ENCODE assay signal across 16 mouse cellular contexts in genomic region chr14:120330881-120331514, GRCm38 (mm10). TPM values are rescaled to one million over a fixed set of nuclear protein-coding genes. Genes with fewer than 3 reads are reported as not detected.
DNase-seq lines count a peak whose midpoint lies in the region; ATAC-seq and TF ChIP-seq lines count a peak whose summit lies in the region.
"Had no signal": no experiment of that assay in that cellular context is flagged by ENCODE, and none has a peak within 500 bp of the region (broad histone marks: within the 10 kb centered on the region; RNA-seq: fewer than 3 reads in every experiment).

No protein-coding gene starts in this region.

- DNase-seq in forebrain, embryonic 14.5 days (ENCODE audit: low spot score), result no peak
- DNase-seq in forebrain, embryonic 10.5 days (ENCODE audit: extremely low spot score, low spot score), result no peak
- no peak for DNase-seq in heart, postnatal 25 days (ENCODE audit: low spot score)
- no peak for DNase-seq in left cerebral cortex, adult 2 months (ENCODE audit: extremely low spot score in 1 of 2, low spot score in 2 of 2)
- DNase-seq in left cerebral cortex, adult 8-10 months (ENCODE audit: low spot score in 2 of 2), result no peak
- DNase-seq: adrenal gland, adult 2 months; kidney, adult 18-20 months; kidney, postnatal 14 days; liver, postnatal 0 days; lung, postnatal 14 days; thymus, adult 18-20 months had no signal

- H3K9ac ChIP-seq in forebrain, embryonic 14.5 days (ENCODE audit: low read length), result no peak overlapping the region
- no peak overlapping the region for H3K9ac ChIP-seq in heart, embryonic 11.5 days (ENCODE audit: low read depth, low read length)
- H3K9ac ChIP-seq: liver, postnatal 0 days; stomach, embryonic 15.5 days had no signal

- no peak overlapping the region for H3ac ChIP-seq in myocyte (ENCODE audit: control insufficient read depth, insufficient read length)

- 88% methylated on average over 13 of the region's 13 CpGs for WGBS in forebrain, embryonic 14.5 days
- 91% methylated on average over 13 of the region's 13 CpGs for WGBS in forebrain, embryonic 10.5 days
- whole genome bisulfite sequencing in heart, embryonic 11.5 days (ENCODE audit: insufficient replicate concordance), result 82% methylated on average over 13 of the region's 13 CpGs

- H3K4me1 ChIP-seq in forebrain, embryonic 14.5 days (ENCODE audit: control insufficient read depth, insufficient read depth, low read length), result peaks cover 5% of the 10 kb centered on the region; the same call in 1 of the 2 replicates
- H3K4me1 ChIP-seq in forebrain, embryonic 10.5 days, result peaks cover 18% of the 10 kb centered on the region
- peaks cover 31% of the 10 kb centered on the region for H3K4me1 ChIP-seq in heart, embryonic 11.5 days (ENCODE audit: control insufficient read depth, insufficient read depth, low read length)

- H3K9me3 ChIP-seq in forebrain, embryonic 14.5 days (replicated peaks; ENCODE audit: control insufficient read depth, low read length), result no peaks in the 10 kb centered on the region
- H3K9me3 ChIP-seq in forebrain, embryonic 10.5 days, result no peaks in the 10 kb centered on the region
- no peaks in the 10 kb centered on the region for H3K9me3 ChIP-seq in heart, embryonic 11.5 days (replicated peaks; ENCODE audit: control insufficient read depth, low read length)
- H3K9me3 ChIP-seq: limb, embryonic 10.5 days; stomach, embryonic 15.5 days had no signal

- no peak for TF ChIP-seq POLR2A in myocyte (IDR thresholded peaks at IDR 0.05; ENCODE audit: insufficient read length, low read depth)

- ATAC-seq in forebrain, embryonic 14.5 days, result no peak
- no peak for ATAC-seq in heart, embryonic 11.5 days (replicated peaks; ENCODE audit: insufficient number of reproducible peaks, low FRiP score, low TSS enrichment)
- ATAC-seq in CD4-positive, CD25-positive, alpha-beta regulatory T cell, adult 4 months, result no peak
- ATAC-seq: liver, postnatal 0 days had no signal

- H3K36me3 ChIP-seq in forebrain, embryonic 14.5 days (ENCODE audit: control insufficient read depth, insufficient read depth, low read length), result no peaks in the 10 kb centered on the region
- H3K36me3 ChIP-seq in forebrain, embryonic 10.5 days (replicated peaks), result peaks cover 9% of the 10 kb centered on the region; the same call in 1 of the 2 replicates
- H3K36me3 ChIP-seq in heart, embryonic 11.5 days (ENCODE audit: control insufficient read depth, insufficient read depth, low read length), result no peaks in the 10 kb centered on the region
- peaks cover 5% of the 10 kb centered on the region for H3K36me3 ChIP-seq in myocyte (ENCODE audit: control insufficient read depth, insufficient read depth)
- H3K36me3 ChIP-seq: stomach, embryonic 15.5 days had no signal

- H3K4me2 ChIP-seq in forebrain, embryonic 14.5 days (ENCODE audit: low read length), result no peak overlapping the region
- H3K4me2 ChIP-seq in heart, embryonic 11.5 days, result no peak overlapping the region
- H3K4me2 ChIP-seq in myocyte (ENCODE audit: low read depth), result no peak overlapping the region
- H3K4me2 ChIP-seq: stomach, embryonic 15.5 days had no signal

- TF ChIP-seq CTCF in left cerebral cortex, adult 2 months (IDR thresholded peaks at IDR 0.05), result no peak

- intact Hi-C loops in heart, postnatal 25 days (cut with DNase I), result loop anchor here (10.0 kb wide), 1 partner anchor 54 kb away; no protein-coding TSS in a partner anchor
- intact Hi-C loops in left cerebral cortex, adult 2 months (cut with DNase I), result no loop called here

- H3K27me3 ChIP-seq in forebrain, embryonic 14.5 days (replicated peaks; ENCODE audit: control insufficient read depth, insufficient read depth, low read length), result no peaks in the 10 kb centered on the region
- H3K27me3 ChIP-seq in forebrain, embryonic 10.5 days (ENCODE audit: poor library complexity, severe bottlenecking), result no peaks in the 10 kb centered on the region
- no peaks in the 10 kb centered on the region for H3K27me3 ChIP-seq in heart, embryonic 11.5 days (ENCODE audit: control insufficient read depth, insufficient read depth, low read length)
- no peaks in the 10 kb centered on the region for H3K27me3 ChIP-seq in myocyte (ENCODE audit: control insufficient read depth, insufficient read depth, insufficient read length)
- H3K27me3 ChIP-seq: stomach, embryonic 15.5 days had no signal

- peak overlapping the region; percentile 5; the same call in 1 of the 2 replicates for H3K27ac ChIP-seq in forebrain, embryonic 14.5 days (ENCODE audit: low read depth, low read length)
- no peak overlapping the region for H3K27ac ChIP-seq in forebrain, embryonic 10.5 days
- H3K27ac ChIP-seq in heart, embryonic 11.5 days (ENCODE audit: low read depth, low read length), result 0 out of 2 replicates have a peak overlapping the region, but pooled peaks have one; percentile 10
- peak overlapping the region; percentile 24 for H3K27ac ChIP-seq in left cerebral cortex, adult 2 months
- H3K27ac ChIP-seq: limb, embryonic 10.5 days; stomach, embryonic 15.5 days had no signal

- no peak overlapping the region for H3K4me3 ChIP-seq in forebrain, embryonic 14.5 days (ENCODE audit: low read depth, low read length)
- H3K4me3 ChIP-seq in forebrain, embryonic 10.5 days, result no peak overlapping the region
- no peak overlapping the region for H3K4me3 ChIP-seq in heart, embryonic 11.5 days (ENCODE audit: low read depth, low read length)
- H3K4me3 ChIP-seq in left cerebral cortex, adult 2 months, result no peak overlapping the region
- H3K4me3 ChIP-seq in myocyte, result no peak overlapping the region
- H3K4me3 ChIP-seq: limb, embryonic 10.5 days; stomach, embryonic 15.5 days had no signal

- H3K79me2 ChIP-seq in myocyte (ENCODE audit: control insufficient read depth, insufficient read depth), result peaks cover 100% of the 10 kb centered on the region

TF ChIP-seq in myocyte, 11 proteins besides CTCF, POLR2A, EP300 and RAD21:
- TF ChIP-seq POLR2AphosphoS2 (IDR thresholded peaks at IDR 0.05; ENCODE audit: insufficient read length, low read depth) (peak; percentile 15), E2F4 (IDR thresholded peaks at IDR 0.05; ENCODE audit: insufficient read depth) (no peak), USF1 (IDR thresholded peaks at IDR 0.05; ENCODE audit: low read depth) (no peak), MAX (IDR thresholded peaks at IDR 0.05; ENCODE audit: low read depth) (no peak), TCF3 (IDR thresholded peaks at IDR 0.05; ENCODE audit: insufficient read length, low read depth) (no peak)
TF ChIP-seq in myocyte: peak in this region for 1.

RNA-seq across cellular contexts. Expression of gene Mbnl2, which starts 55.5 kb away (rescaled TPM):
- polyA plus RNA-seq in forebrain, embryonic 14.5 days (2014; fragmentation: Nextera tagmentation; extraction: Ambion mirVana), result 21.6 and 27.8 TPM in 2 replicates
- 30.0 TPM in 2 replicates for polyA plus RNA-seq in forebrain, embryonic 10.5 days (2016; fragmentation: Nextera tagmentation; extraction: Ambion mirVana)
- 107 and 126 TPM in 2 replicates for polyA plus RNA-seq in heart, embryonic 11.5 days (2014; fragmentation: Nextera tagmentation; extraction: Ambion mirVana)
- 100 to 1,000 TPM; 234 to 252 TPM for total RNA-seq in heart, postnatal 25 days (2021)
- 100 to 1,000 TPM; 248 to 251 TPM for total RNA-seq in left cerebral cortex, adult 2 months (2021)
- 100 to 1,000 TPM; 222 to 278 (median 250) TPM for total RNA-seq in left cerebral cortex, adult 8-10 months (2022)
- 38.5 TPM for polyA plus RNA-seq in myocyte (2012; fragmentation: generic; extraction: Trizol)
- 10 to 100 TPM; 50.7 to 52.1 TPM for polyA plus RNA-seq in CD4-positive, CD25-positive, alpha-beta regulatory T cell, adult 4 months (2017; shearing (Covaris generic))
